27 mouse cellular contexts compared by ENCODE assay signal in genomic region chr3:117155274-117155673, GRCm38 (mm10).
DNase-seq lines count a peak whose midpoint lies in the region; ATAC-seq and TF ChIP-seq lines count a peak whose summit lies in the region.
"Had no signal": no experiment of that assay in that cellular context is flagged by ENCODE, and none has a peak within 500 bp of the region (broad histone marks: within the 10 kb centered on the region; RNA-seq: fewer than 3 reads in every experiment).

No protein-coding gene starts in this region.

- 89% methylated on average over 6 of the region's 6 CpGs for WGBS in midbrain, embryonic 14.5 days
- WGBS in midbrain, embryonic 16.5 days: 82% methylated on average over 6 of the region's 6 CpGs
- 84% methylated on average over 6 of the region's 6 CpGs for WGBS in stomach, embryonic 16.5 days
- WGBS in forebrain, embryonic 12.5 days: 87% methylated on average over 6 of the region's 6 CpGs
- 90% methylated on average over 6 of the region's 6 CpGs for WGBS in lung, adult 2 months

- H3K9me3 ChIP-seq in midbrain, embryonic 14.5 days (ENCODE audit: control insufficient read depth, low read length): no peaks in the 10 kb centered on the region
- no peaks in the 10 kb centered on the region for H3K9me3 ChIP-seq in midbrain, embryonic 16.5 days (replicated peaks; ENCODE audit: control insufficient read depth, low read length, poor library complexity, severe bottlenecking)
- no peaks in the 10 kb centered on the region for H3K9me3 ChIP-seq in stomach, embryonic 16.5 days (replicated peaks; ENCODE audit: control insufficient read depth, low read length)
- no peaks in the 10 kb centered on the region for H3K9me3 ChIP-seq in forebrain, embryonic 12.5 days
- H3K9me3 ChIP-seq: heart, embryonic 12.5 days; limb, embryonic 13.5 days; megakaryocyte, embryonic 14.5 days; midbrain, embryonic 12.5 days; neural tube, embryonic 12.5 days had no signal

- no peaks in the 10 kb centered on the region for H3K4me1 ChIP-seq in midbrain, embryonic 14.5 days (ENCODE audit: control insufficient read depth, insufficient read depth, low read length)
- H3K4me1 ChIP-seq in midbrain, embryonic 16.5 days (ENCODE audit: control insufficient read depth, insufficient read depth, low read length): peaks cover 7% of the 10 kb centered on the region
- no peaks in the 10 kb centered on the region for H3K4me1 ChIP-seq in stomach, embryonic 16.5 days (ENCODE audit: control insufficient read depth, insufficient read depth, low read length)
- no peaks in the 10 kb centered on the region for H3K4me1 ChIP-seq in forebrain, embryonic 12.5 days
- no peaks in the 10 kb centered on the region for H3K4me1 ChIP-seq in lung, adult 2 months (ENCODE audit: control insufficient read depth, insufficient read depth, low read length)
- H3K4me1 ChIP-seq: limb, embryonic 13.5 days; megakaryocyte, embryonic 14.5 days; midbrain, embryonic 12.5 days; neural tube, embryonic 12.5 days had no signal

- H3K27ac ChIP-seq in midbrain, embryonic 14.5 days (replicated peaks; ENCODE audit: low read depth, low read length): no peak overlapping the region
- H3K27ac ChIP-seq in midbrain, embryonic 16.5 days (ENCODE audit: low read length): no peak overlapping the region
- no peak overlapping the region for H3K27ac ChIP-seq in stomach, embryonic 16.5 days (ENCODE audit: low read length)
- no peak overlapping the region for H3K27ac ChIP-seq in forebrain, embryonic 12.5 days
- H3K27ac ChIP-seq: heart, adult 2 months; hindbrain, embryonic 14.5 days; limb, embryonic 13.5 days; midbrain, embryonic 12.5 days; neural tube, embryonic 12.5 days had no signal

- TF ChIP-seq POLR2A in lung, adult 2 months (IDR thresholded peaks at IDR 0.05; ENCODE audit: borderline replicate concordance, extremely low read depth, low read depth, low read length): no peak

- ATAC-seq in midbrain, embryonic 14.5 days (ENCODE audit: low FRiP score, low TSS enrichment): peak; percentile 60
- no peak for ATAC-seq in midbrain, embryonic 16.5 days
- peak; percentile 33; the same call in 1 of the 2 replicates for ATAC-seq in stomach, embryonic 16.5 days (ENCODE audit: insufficient read depth, low FRiP score)
- no peak for ATAC-seq in forebrain, embryonic 12.5 days (ENCODE audit: low FRiP score)
- ATAC-seq: activated CD4-positive, CD25-positive, alpha-beta regulatory T cell, adult 4 months; forebrain, embryonic 14.5 days; inflammation-experienced regulatory T-cells, adult 6 months had no signal

- H3K4me3 ChIP-seq in midbrain, embryonic 14.5 days (replicated peaks; ENCODE audit: low read depth, low read length): no peak overlapping the region
- no peak overlapping the region for H3K4me3 ChIP-seq in midbrain, embryonic 16.5 days (ENCODE audit: low read depth, low read length)
- H3K4me3 ChIP-seq in stomach, embryonic 16.5 days (replicated peaks; ENCODE audit: low read length): no peak overlapping the region
- H3K4me3 ChIP-seq in forebrain, embryonic 12.5 days (replicated peaks): no peak overlapping the region
- H3K4me3 ChIP-seq in lung, adult 2 months (replicated peaks; ENCODE audit: extremely low read depth, low read depth, low read length): no peak overlapping the region
- H3K4me3 ChIP-seq: heart, adult 2 months; heart, embryonic 12.5 days; limb, embryonic 13.5 days; megakaryocyte, embryonic 14.5 days; midbrain, embryonic 12.5 days; neural tube, embryonic 12.5 days had no signal

- H3K36me3 ChIP-seq in midbrain, embryonic 14.5 days (ENCODE audit: control insufficient read depth, insufficient read depth, low read length): no peaks in the 10 kb centered on the region
- H3K36me3 ChIP-seq in midbrain, embryonic 16.5 days (ENCODE audit: control insufficient read depth, insufficient read depth, low read length): no peaks in the 10 kb centered on the region
- no peaks in the 10 kb centered on the region for H3K36me3 ChIP-seq in stomach, embryonic 16.5 days (ENCODE audit: control insufficient read depth, insufficient read depth, low read length)
- H3K36me3 ChIP-seq in forebrain, embryonic 12.5 days (replicated peaks): no peaks in the 10 kb centered on the region
- H3K36me3 ChIP-seq: heart, embryonic 12.5 days; limb, embryonic 13.5 days; midbrain, embryonic 12.5 days; neural tube, embryonic 12.5 days had no signal

- H3K9ac ChIP-seq in midbrain, embryonic 14.5 days (replicated peaks; ENCODE audit: low read length): no peak overlapping the region
- H3K9ac ChIP-seq in midbrain, embryonic 16.5 days (ENCODE audit: low read depth, low read length): no peak overlapping the region
- no peak overlapping the region for H3K9ac ChIP-seq in stomach, embryonic 16.5 days (ENCODE audit: low read length)
- H3K9ac ChIP-seq in forebrain, embryonic 12.5 days: no peak overlapping the region
- H3K9ac ChIP-seq: heart, embryonic 12.5 days; hindbrain, embryonic 14.5 days; limb, embryonic 13.5 days; midbrain, embryonic 12.5 days; neural tube, embryonic 12.5 days had no signal

- H3K27me3 ChIP-seq in midbrain, embryonic 14.5 days (ENCODE audit: control insufficient read depth, insufficient read depth, low read length): no peaks in the 10 kb centered on the region
- no peaks in the 10 kb centered on the region for H3K27me3 ChIP-seq in midbrain, embryonic 16.5 days (ENCODE audit: control insufficient read depth, insufficient read depth, low read depth, low read length)
- H3K27me3 ChIP-seq in stomach, embryonic 16.5 days (ENCODE audit: control insufficient read depth, insufficient read depth, low read length): no peaks in the 10 kb centered on the region
- H3K27me3 ChIP-seq in forebrain, embryonic 12.5 days: no peaks in the 10 kb centered on the region
- H3K27me3 ChIP-seq: heart, embryonic 12.5 days; limb, embryonic 13.5 days; megakaryocyte, embryonic 14.5 days; midbrain, embryonic 12.5 days; neural tube, embryonic 12.5 days had no signal

- no peak overlapping the region for H3K4me2 ChIP-seq in midbrain, embryonic 14.5 days (ENCODE audit: low read length)
- no peak overlapping the region for H3K4me2 ChIP-seq in midbrain, embryonic 16.5 days (ENCODE audit: low read length)
- no peak overlapping the region for H3K4me2 ChIP-seq in stomach, embryonic 16.5 days (ENCODE audit: low read depth, low read length)
- no peak overlapping the region for H3K4me2 ChIP-seq in forebrain, embryonic 12.5 days
- H3K4me2 ChIP-seq: heart, embryonic 12.5 days; hindbrain, embryonic 14.5 days; limb, embryonic 13.5 days; liver, embryonic 11.5 days; midbrain, embryonic 12.5 days; neural tube, embryonic 12.5 days had no signal

- TF ChIP-seq CTCF in lung, adult 2 months (IDR thresholded peaks at IDR 0.05; ENCODE audit: insufficient read depth, low read length): no peak

- peak; percentile 19 for DNase-seq in adrenal gland, postnatal 14 days
- DNase-seq in adrenal gland, postnatal 4 days (ENCODE audit: low spot score in 2 of 2): no peak
- no peak for DNase-seq in midbrain, embryonic 14.5 days
- DNase-seq in NIH3T3 (ENCODE audit: low read depth): peak; percentile 50
- DNase-seq in lung, adult 2 months: no peak
- DNase-seq: B cell, adult 2 months; cerebellum, adult 18-20 months; cerebellum, postnatal 14 days; heart, adult 2 months; heart, postnatal 4 days; kidney, adult 11 months; kidney, postnatal 25 days; lung, postnatal 4 days; thymus, postnatal 14 days had no signal

Comparison
In these comparisons a context has a peak if more than half of its experiments do, and no peak if none do; other contexts are left out.
1. DNase-seq: peak in adrenal gland, postnatal 14 days (single experiment) and NIH3T3 (single experiment); none in adrenal gland, postnatal 4 days (0 of 2), midbrain, embryonic 14.5 days (single experiment) and lung, adult 2 months (single experiment).
2. ATAC-seq: peak in midbrain, embryonic 14.5 days (single experiment) and stomach, embryonic 16.5 days (single experiment); none in midbrain, embryonic 16.5 days (single experiment) and forebrain, embryonic 12.5 days (single experiment).